Mouse (Mus musculus) heart, embryonic 16.5 days (tissue): ENCODE measurements around the gene Wdr4. TPM values are rescaled to one million over a fixed set of nuclear protein-coding genes. Genes with fewer than 3 reads are reported as not detected.
A peak's percentile ranks its signal among the peaks of the same experiment; 100 is the strongest.
"Not testable (repeated sequence)": the region's sequence is repeated elsewhere in the genome, so short reads cannot be mapped to it uniquely, and the experiment has no call there.

Source experiments
- ATAC-seq: fragments of 200-750 bp; cut with Nextera tagmentation; replicated peaks from 2 replicates; pipeline ENCODE4 v1.8.0; 2017; ENCODE audit warnings: moderate number of reproducible peaks; ENCODE audit not compliant: insufficient read depth, low FRiP score; ENCODE audit errors: extremely low read depth
- H3K27ac ChIP-seq: fragments of 300-500 bp; sonication (generic); 2 replicates; pipeline ENCODE4 v1.5.1; 2014; ENCODE audit warnings: mild to moderate bottlenecking, low read length, control low read depth, moderate library complexity
- H3K27me3 ChIP-seq: fragments of 300-500 bp; sonication (generic); 2 replicates; pipeline ENCODE4 v1.6.1; 2014; ENCODE audit warnings: low read length, mixed read lengths; ENCODE audit not compliant: control insufficient read depth, insufficient read depth
- H3K36me3 ChIP-seq: fragments of 300-500 bp; sonication (generic); 2 replicates; pipeline ENCODE4 v1.6.1; 2014; ENCODE audit not compliant: control insufficient read depth, insufficient read depth
- H3K4me1 ChIP-seq: fragments of 300-500 bp; sonication (generic); 2 replicates; pipeline ENCODE4 v1.6.1; 2014; ENCODE audit warnings: low read length, mixed read lengths; ENCODE audit not compliant: control insufficient read depth, insufficient read depth
- H3K4me2 ChIP-seq: fragments of 300-500 bp; sonication (generic); 2 replicates; pipeline ENCODE4 v1.6.1; 2014; ENCODE audit warnings: low read depth, mild to moderate bottlenecking, control low read depth, low read length
- H3K4me3 ChIP-seq: fragments of 300-500 bp; sonication (generic); 2 replicates; pipeline ENCODE4 v1.5.1; 2014; ENCODE audit warnings: mild to moderate bottlenecking, control low read depth, low read length
- H3K9ac ChIP-seq: fragments of 300-500 bp; sonication (generic); 2 replicates; pipeline ENCODE4 v1.6.1; 2014; ENCODE audit warnings: low read length, control low read depth
- H3K9me3 ChIP-seq: fragments of 300-500 bp; sonication (generic); replicated peaks from 2 replicates; pipeline ENCODE4 v1.6.1; 2016; ENCODE audit warnings: low read length; ENCODE audit not compliant: control insufficient read depth
- WGBS: fragments of 180-500 bp; shearing (Covaris S2); extraction: QIAGEN DNeasy Blood & Tissue Kit; methylation state at CpG from one replicate; pipeline ENCODE4 v1.1.7; 2014; 5-methylcytosine and 5-hydroxymethylcytosine counted together
- polyA plus RNA-seq: library from polyadenylated mRNA; unstranded; fragments of >200 nt; fragmentation: Nextera tagmentation; extraction: Ambion mirVana; gene quantifications from 2 replicates; pipeline ENCODE4 v1.2.1, GENCODE M21; 2015

The Wdr4 gene
- polyA plus RNA-seq, 1 experiment from 2014 or later, result 21.8 TPM

GRCm38 (mm10) chr17:31557947-31558542 is 38.3 kb upstream of the Wdr4 start:
- Histone ChIP-seq H3K27ac (peak overlapping the region; percentile 34; the same call in 1 of the 2 replicates), H3K9ac (no peak overlapping the region), H3K4me3 (peak overlapping the region; percentile 7), H3K36me3 (no peaks in the 10 kb centered on the region), H3K27me3 (no peaks in the 10 kb centered on the region), H3K4me1 (peaks cover 6% of the 10 kb centered on the region; the same call in 1 of the 2 replicates), H3K4me2 (0 out of 2 replicates have a peak overlapping the region, but pooled peaks have one; percentile 24), H3K9me3 (no peaks in the 10 kb centered on the region)
- 73% methylated on average over 10 of the region's 10 CpGs for WGBS
- ATAC-seq, result 0 out of 2 replicates have a peak, but pooled peaks have one; percentile 10

GRCm38 (mm10) chr17:31557124-31557880 is 37.5 kb upstream of the Wdr4 start:
- Histone ChIP-seq H3K9me3 (no peaks in the 10 kb centered on the region), H3K9ac (no peak overlapping the region), H3K4me2 (0 out of 2 replicates have a peak overlapping the region, but pooled peaks have one; percentile 24), H3K36me3 (no peaks in the 10 kb centered on the region), H3K27ac (peak overlapping the region; percentile 34; the same call in 1 of the 2 replicates), H3K27me3 (no peaks in the 10 kb centered on the region), H3K4me1 (peaks cover 6% of the 10 kb centered on the region; the same call in 1 of the 2 replicates), H3K4me3 (peak overlapping the region; percentile 7)
- ATAC-seq, result peak; percentile 64; the same call in 1 of the 2 replicates
- WGBS, result 58% methylated on average over 11 of the region's 11 CpGs

GRCm38 (mm10) chr17:31556253-31556652 is 36.5 kb upstream of the Wdr4 start:
- no peak overlapping the region for H3K4me3 ChIP-seq
- H3K36me3 ChIP-seq, result no peaks in the 10 kb centered on the region
- ATAC-seq, result no peak
- no peak overlapping the region for H3K4me2 ChIP-seq
- no peaks in the 10 kb centered on the region for H3K27me3 ChIP-seq
- no peak overlapping the region for H3K27ac ChIP-seq
- peaks cover 6% of the 10 kb centered on the region; the same call in 1 of the 2 replicates for H3K4me1 ChIP-seq
- H3K9me3 ChIP-seq, result no peaks in the 10 kb centered on the region
- no peak overlapping the region for H3K9ac ChIP-seq
- WGBS, result 58% methylated on average over 4 of the region's 4 CpGs

- WGBS, result 90% methylated on average over 23 of the region's 23 CpGs
- not testable (repeated sequence) for H3K9ac ChIP-seq, H3K27me3 ChIP-seq, H3K4me3 ChIP-seq, ATAC-seq, H3K4me2 ChIP-seq, H3K4me1 ChIP-seq, H3K36me3 ChIP-seq, H3K27ac ChIP-seq, H3K9me3 ChIP-seq
Measured at GRCm38 (mm10) chr17:31552601-31553000, 32.8 kb upstream of the Wdr4 start.

- Histone ChIP-seq H3K4me2 (no peak overlapping the region), H3K4me3 (no peak overlapping the region), H3K27ac (no peak overlapping the region), H3K4me1 (0 out of 2 replicates have a peak, but pooled peaks cover 2% of the 10 kb centered on the region), H3K9ac (no peak overlapping the region), H3K36me3 (no peaks in the 10 kb centered on the region), H3K9me3 (peaks cover 5% of the 10 kb centered on the region; the same call in 1 of the 2 replicates), H3K27me3 (no peaks in the 10 kb centered on the region)
- ATAC-seq, result no peak
- 44% methylated on average over 8 of the region's 8 CpGs for WGBS
Measured at GRCm38 (mm10) chr17:31549389-31549788, 29.6 kb upstream of the Wdr4 start.

- ATAC-seq, result no peak
- Histone ChIP-seq H3K36me3 (no peaks in the 10 kb centered on the region), H3K27ac (no peak overlapping the region), H3K4me1 (peaks cover 2% of the 10 kb centered on the region; the same call in 1 of the 2 replicates), H3K4me3 (no peak overlapping the region), H3K27me3 (no peaks in the 10 kb centered on the region), H3K4me2 (no peak overlapping the region), H3K9me3 (peaks cover 5% of the 10 kb centered on the region; the same call in 1 of the 2 replicates), H3K9ac (no peak overlapping the region)
- WGBS, result 70% methylated on average over 3 of the region's 3 CpGs
Measured at GRCm38 (mm10) chr17:31547974-31548373, 28.2 kb upstream of the Wdr4 start.

- WGBS, result 82% methylated on average over 9 of the region's 9 CpGs
Measured at GRCm38 (mm10) chr17:31546444-31547196, 26.8 kb upstream of the Wdr4 start.

GRCm38 (mm10) chr17:31543574-31543973 is 23.8 kb upstream of the Wdr4 start:
- no peak overlapping the region for H3K27ac ChIP-seq
- no peaks in the 10 kb centered on the region; the same call in 1 of the 2 replicates for H3K4me1 ChIP-seq
- H3K36me3 ChIP-seq, result no peaks in the 10 kb centered on the region
- 16% methylated on average over 6 of the region's 6 CpGs for WGBS
- ATAC-seq, result no peak
- no peak overlapping the region for H3K9ac ChIP-seq
- H3K4me2 ChIP-seq, result no peak overlapping the region
- H3K9me3 ChIP-seq, result no peaks in the 10 kb centered on the region
- H3K4me3 ChIP-seq, result no peak overlapping the region
- H3K27me3 ChIP-seq, result no peaks in the 10 kb centered on the region

More at GRCm38 (mm10) chr17:31546444-31547196, 26.8 kb upstream of the Wdr4 start:
- Histone ChIP-seq H3K4me2 (no peak overlapping the region), H3K36me3 (no peaks in the 10 kb centered on the region), H3K4me3 (no peak overlapping the region), H3K4me1 (peaks cover 2% of the 10 kb centered on the region; the same call in 1 of the 2 replicates), H3K27ac (no peak overlapping the region), H3K9me3 (peaks cover 5% of the 10 kb centered on the region; the same call in 1 of the 2 replicates), H3K27me3 (no peaks in the 10 kb centered on the region), H3K9ac (no peak overlapping the region)
- ATAC-seq, result no peak
